Mouse (Mus musculus): ENCODE results near the gene Rnf186. TPM values are rescaled to one million over a fixed set of nuclear protein-coding genes. Genes with fewer than 3 reads are reported as not detected.

Gene Rnf186
- total RNA-seq, 2 experiments from 2014 or later = not detected

DNA sequence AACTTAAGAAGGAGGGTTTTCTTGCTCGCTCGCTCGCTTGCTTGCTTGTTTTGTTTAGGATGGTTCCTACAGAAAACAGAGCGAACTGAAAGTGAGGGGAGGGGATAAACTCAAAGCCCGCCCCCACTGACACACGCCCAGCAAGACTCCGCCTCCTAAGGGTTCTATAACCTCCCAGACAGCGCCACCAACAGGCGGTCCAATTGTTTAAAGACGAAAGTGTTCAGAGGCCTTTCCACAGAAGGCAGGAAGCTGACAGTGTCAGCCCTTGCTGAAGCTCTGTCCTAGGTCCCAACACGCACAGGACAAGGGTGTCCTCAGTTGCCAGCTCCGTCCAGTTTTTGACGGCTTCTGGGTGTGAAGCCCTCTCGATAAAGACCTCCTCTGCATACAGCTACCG is 23.2 kb upstream of the Rnf186 start:
- Histone ChIP-seq H3K27ac (no peak overlapping the region), H3K4me3 (peak overlapping the region; percentile 27; the same call in 1 of the 2 replicates)
- intact Hi-C loops (cut with DNase I) = loop anchor here (2.0 kb wide), 1 partner anchor 21 kb away; no protein-coding TSS in a partner anchor
- peak; percentile 31 to 40 for DNase-seq (ENCODE audit: extremely low spot score in 1 of 2, low spot score in 2 of 2)
- TF ChIP-seq CTCF (IDR thresholded peaks at IDR 0.05) = peak; percentile 54

GRCm38 (mm10) chr4:138948257-138948656 is 18.7 kb upstream of the Rnf186 start:
- no peak; the same call in 1 of the 2 replicates for TF ChIP-seq CTCF (IDR thresholded peaks at IDR 0.05)
- Histone ChIP-seq H3K4me3 (no peak overlapping the region), H3K27ac (no peak overlapping the region)
- intact Hi-C loops (cut with DNase I) = no loop called here
- DNase-seq (ENCODE audit: extremely low spot score in 1 of 2, low spot score in 2 of 2) = no peak

GRCm38 (mm10) chr4:138958612-138959011 is 8.3 kb upstream of the Rnf186 start:
- DNase-seq (ENCODE audit: extremely low spot score in 1 of 2, low spot score in 2 of 2) = no peak
- no peak overlapping the region for H3K27ac ChIP-seq
- intact Hi-C loops (cut with DNase I) = loop anchor here (5.0 kb wide), 1 partner anchor 39 kb away; no protein-coding TSS in a partner anchor
- no peak overlapping the region for H3K4me3 ChIP-seq
- no peak for TF ChIP-seq CTCF (IDR thresholded peaks at IDR 0.05)

- no peak for TF ChIP-seq CTCF (IDR thresholded peaks at IDR 0.05)
- H3K27ac ChIP-seq = peak overlapping the region; percentile 63; the same call in 1 of the 2 replicates
- no peak overlapping the region for H3K4me3 ChIP-seq
- DNase-seq (ENCODE audit: extremely low spot score in 1 of 2, low spot score in 2 of 2) = peak in 1 of 2 experiments; percentile 22
- intact Hi-C loops (cut with DNase I) = loop anchor here (5.0 kb wide), 1 partner anchor 38 kb away; no protein-coding TSS in a partner anchor
Observed at GRCm38 (mm10) chr4:138959120-138959519, 7.8 kb upstream of the Rnf186 start.

DNA sequence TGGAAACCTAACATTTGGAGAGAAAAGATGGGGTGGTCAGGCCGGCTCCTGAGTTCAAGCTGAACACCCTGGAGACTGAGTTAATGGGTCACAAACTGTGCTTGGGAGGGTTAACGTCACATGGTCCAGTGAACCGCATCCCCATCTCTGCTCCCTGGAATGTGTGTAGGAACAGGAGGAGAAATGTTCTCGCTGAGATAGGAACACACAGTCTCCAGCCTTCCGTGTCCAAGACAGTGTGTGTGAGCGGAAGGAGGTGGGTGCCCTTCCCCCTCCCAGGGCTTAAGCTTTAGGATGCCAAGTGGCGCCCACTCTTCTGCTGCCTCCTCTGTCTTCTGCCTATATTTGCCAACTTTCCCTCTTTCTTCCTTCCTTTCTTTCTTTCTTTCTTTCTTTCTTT is 7.0 kb upstream of the Rnf186 start:
- Histone ChIP-seq H3K27ac (0 out of 2 replicates have a peak overlapping the region, but pooled peaks have one; percentile 24), H3K4me3 (no peak overlapping the region)
- intact Hi-C loops (cut with DNase I) = loop anchor here (5.0 kb wide), 1 partner anchor 37 kb away; no protein-coding TSS in a partner anchor
- DNase-seq (ENCODE audit: extremely low spot score in 1 of 2, low spot score in 2 of 2) = peak in 1 of 2 experiments; percentile 48
- TF ChIP-seq CTCF (IDR thresholded peaks at IDR 0.05) = no peak

DNA sequence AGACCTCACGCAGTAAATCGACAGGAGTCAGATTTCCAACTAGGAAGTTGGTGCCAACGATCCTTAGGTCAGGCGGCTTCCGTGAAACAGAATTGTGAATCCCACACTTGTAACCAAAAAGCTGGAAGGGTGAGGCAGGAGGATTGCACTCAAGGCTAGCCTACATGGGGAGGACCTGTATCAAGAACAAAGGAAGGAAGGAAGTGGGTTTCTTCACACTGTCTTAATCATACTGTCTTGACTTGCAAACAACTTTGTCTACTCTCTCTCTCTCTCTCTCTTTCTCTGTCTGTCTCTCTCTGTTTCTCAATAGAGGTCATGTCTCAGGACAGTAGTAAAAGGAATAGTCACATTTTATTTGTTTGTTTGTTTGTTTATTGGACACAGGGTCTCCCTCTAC is 4.2 kb upstream of the Rnf186 start:
- no peak for DNase-seq (ENCODE audit: extremely low spot score in 1 of 2, low spot score in 2 of 2)
- no peak for TF ChIP-seq CTCF (IDR thresholded peaks at IDR 0.05)
- intact Hi-C loops (cut with DNase I) = no loop called here
- no peak overlapping the region for H3K27ac ChIP-seq
- no peak overlapping the region for H3K4me3 ChIP-seq

DNA sequence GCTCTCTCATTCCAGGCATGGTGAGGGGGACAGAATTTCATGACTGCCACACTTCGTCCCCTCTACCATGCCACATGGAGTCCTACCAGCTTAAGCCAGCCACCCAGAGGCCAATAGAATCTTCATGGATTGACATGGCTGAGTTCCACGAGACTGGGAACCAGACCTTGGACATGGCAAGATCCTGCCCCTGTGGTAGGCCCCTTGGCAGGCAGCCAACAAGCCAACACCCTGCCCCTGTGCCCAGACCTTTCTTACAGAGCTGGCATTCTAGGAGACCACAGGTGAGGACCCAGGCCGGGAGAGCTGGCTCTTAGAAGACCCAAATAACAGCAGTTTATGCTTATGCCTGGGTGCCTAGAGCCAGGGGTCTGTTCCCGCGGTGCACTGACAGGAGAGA is 1.0 kb upstream of the Rnf186 start:
- no peak overlapping the region for H3K27ac ChIP-seq
- no peak for TF ChIP-seq CTCF (IDR thresholded peaks at IDR 0.05)
- DNase-seq (ENCODE audit: extremely low spot score in 1 of 2, low spot score in 2 of 2) = no peak
- no peak overlapping the region for H3K4me3 ChIP-seq
- intact Hi-C loops (cut with DNase I) = no loop called here

GRCm38 (mm10) chr4:138967485-138967884 is 573 bp downstream of the Rnf186 start:
- intact Hi-C loops (cut with DNase I) = no loop called here
- no peak overlapping the region for H3K4me3 ChIP-seq
- no peak overlapping the region for H3K27ac ChIP-seq
- TF ChIP-seq CTCF (IDR thresholded peaks at IDR 0.05) = no peak
- DNase-seq (ENCODE audit: extremely low spot score in 1 of 2, low spot score in 2 of 2) = no peak

DNA sequence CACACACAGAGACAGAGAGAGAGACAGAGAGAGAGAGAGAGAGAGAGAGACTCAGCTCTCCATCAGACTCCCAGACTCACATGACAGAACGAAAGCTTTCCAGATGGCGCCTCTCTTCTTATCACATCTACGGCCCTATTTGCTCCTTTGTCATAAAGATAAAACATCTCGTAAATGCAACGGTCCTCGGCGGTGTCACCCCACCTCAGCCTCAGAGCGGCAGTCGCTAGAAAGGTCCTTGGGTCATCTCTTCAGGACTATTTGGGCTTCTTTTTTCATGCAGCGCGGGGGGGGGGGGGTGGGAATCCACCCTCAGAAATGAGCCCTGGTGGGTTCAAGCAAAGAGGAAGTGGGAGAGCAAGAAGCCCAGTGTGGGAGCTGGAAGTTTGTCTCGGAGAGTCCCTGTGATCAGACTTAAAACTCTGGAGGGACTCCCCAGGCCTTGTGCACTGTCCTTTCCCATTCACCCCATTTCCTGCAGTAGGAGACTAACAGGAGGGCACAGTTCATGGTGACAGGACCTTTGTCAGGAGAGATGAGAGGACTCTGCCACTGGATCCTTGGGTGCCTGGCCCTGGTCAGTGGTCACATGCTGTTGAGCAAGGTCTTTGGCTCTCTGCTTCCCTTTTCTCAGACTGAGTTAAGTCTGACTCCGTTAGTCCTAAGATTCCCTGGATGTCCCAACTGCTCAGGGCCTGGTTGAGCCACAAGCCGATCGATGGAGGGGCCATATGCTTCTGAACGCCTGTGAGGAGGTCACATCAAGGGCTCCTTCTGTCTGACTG is 2.1 kb downstream of the Rnf186 start:
- DNase-seq (ENCODE audit: extremely low spot score in 1 of 2, low spot score in 2 of 2) = no peak
- intact Hi-C loops (cut with DNase I) = no loop called here
- Histone ChIP-seq H3K4me3 (no peak overlapping the region), H3K27ac (no peak overlapping the region)
- TF ChIP-seq CTCF (IDR thresholded peaks at IDR 0.05) = no peak

DNA sequence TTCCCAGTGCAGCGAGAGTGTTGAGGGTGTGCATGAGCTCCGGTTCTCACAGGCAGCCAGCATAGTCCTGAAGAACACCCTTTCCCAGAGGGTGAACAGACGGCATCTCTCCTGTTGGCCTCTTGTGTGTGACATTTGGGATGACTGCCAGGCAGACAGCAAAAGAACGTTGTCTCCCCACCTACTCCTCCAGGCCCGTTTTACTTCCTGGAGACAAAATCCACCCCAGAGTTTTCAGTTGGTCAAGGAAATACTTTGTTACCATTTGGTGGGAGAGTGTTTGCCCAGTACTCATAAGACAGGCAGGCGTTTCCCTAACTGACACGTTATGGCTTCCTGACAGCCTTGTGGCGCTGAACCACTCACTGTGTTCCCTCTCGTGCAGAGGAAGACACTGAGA is 2.8 kb downstream of the Rnf186 start:
- intact Hi-C loops (cut with DNase I) = no loop called here
- no peak for DNase-seq (ENCODE audit: extremely low spot score in 1 of 2, low spot score in 2 of 2)
- no peak overlapping the region for H3K4me3 ChIP-seq
- TF ChIP-seq CTCF (IDR thresholded peaks at IDR 0.05) = no peak
- H3K27ac ChIP-seq = no peak overlapping the region

GRCm38 (mm10) chr4:138971371-138971770 is 4.5 kb downstream of the Rnf186 start:
- intact Hi-C loops (cut with DNase I) = no loop called here
- no peak overlapping the region for H3K4me3 ChIP-seq

GRCm38 (mm10) chr4:138972139-138972826 is 5.4 kb downstream of the Rnf186 start:
- Histone ChIP-seq H3K27ac (peak overlapping the region; percentile 56), H3K4me3 (peak overlapping the region; percentile 59)
- peak in 1 of 2 experiments; percentile 41 for DNase-seq (ENCODE audit: extremely low spot score in 1 of 2, low spot score in 2 of 2)
- intact Hi-C loops (cut with DNase I) = no loop called here
- peak; percentile 19 for TF ChIP-seq CTCF (IDR thresholded peaks at IDR 0.05)

More at GRCm38 (mm10) chr4:138971371-138971770, 4.5 kb downstream of the Rnf186 start:
- no peak for TF ChIP-seq CTCF (IDR thresholded peaks at IDR 0.05)
- no peak overlapping the region for H3K27ac ChIP-seq
- no peak for DNase-seq (ENCODE audit: extremely low spot score in 1 of 2, low spot score in 2 of 2)
